Mouse (Mus musculus) gastrocnemius, postnatal 4 days (tissue): ENCODE data around the gene Gm15517. TPM values are rescaled to one million over a fixed set of nuclear protein-coding genes. Genes with fewer than 3 reads are reported as not detected.
"Not testable (repeated sequence)": the region's sequence is repeated elsewhere in the genome, so short reads cannot be mapped to it uniquely, and the experiment has no call there.

Experiments used
- DNase-seq, 2 experiments: peaks; one replicate each; pipeline ENCODE4 v3.0.0; 2021 to 2022; ENCODE audit warnings: low spot score in 2 of 2, mixed read lengths in 2 of 2
- long read RNA-seq, 2 experiments: library from polyadenylated mRNA; stranded (forward); transcript quantifications; one replicate each; pipeline ENCODE4 v2.0.0; 2021
- total RNA-seq, 2 experiments: library from RNA; stranded (reverse); gene quantifications; 2 replicates each; pipeline ENCODE4 v1.2.3; 2021

The Gm15517 gene
- not detected for total RNA-seq
- long read RNA-seq, experiment 1 = 0 reads
- long read RNA-seq, experiment 2 = 0 reads

- no peak for DNase-seq
These were observed at the start of gene Gm15517 for GRCm38 (mm10) chr7:44261147-44261546. Gene Gm15517, plus strand, starts transcription at chr7:44261447.

- DNase-seq = no peak
These were observed 45.6 kb upstream of the Gm15517 start, which contains the start of gene Klk1b5 for GRCm38 (mm10) chr7:44215645-44216044. Gene Klk1b5, plus strand, starts transcription at chr7:44215945.

GRCm38 (mm10) chr7:44221601-44222000, 39.6 kb upstream of the Gm15517 start:
- not testable (repeated sequence) for DNase-seq

GRCm38 (mm10) chr7:44222335-44222734, 38.9 kb upstream of the Gm15517 start:
- not testable (repeated sequence) for DNase-seq

- DNase-seq = no peak
These were observed 36.2 kb upstream of the Gm15517 start, which contains the start of gene Klk1 for GRCm38 (mm10) chr7:44225076-44225475. Gene Klk1, plus strand, starts transcription at chr7:44225360.

- no peak for DNase-seq
These were observed 25.3 kb upstream of the Gm15517 start, which contains the start of gene Gm36864 for GRCm38 (mm10) chr7:44235909-44236308. Gene Gm36864, plus strand, starts transcription at chr7:44236177.

GRCm38 (mm10) chr7:44239913-44240312, 21.3 kb upstream of the Gm15517 start:
- no peak for DNase-seq

GRCm38 (mm10) chr7:44240712-44241111, 20.5 kb upstream of the Gm15517 start:
- no peak for DNase-seq

GRCm38 (mm10) chr7:44241163-44241562, 20.1 kb upstream of the Gm15517 start:
- DNase-seq = no peak

GRCm38 (mm10) chr7:44244080-44244479, 17.2 kb upstream of the Gm15517 start:
- DNase-seq = no peak

GRCm38 (mm10) chr7:44246055-44246983, 14.9 kb upstream of the Gm15517 start, which contains the start of the genes 1700028J19Rik and 2410002F23Rik:
Gene 1700028J19Rik, minus strand, starts transcription at chr7:44246695.
Gene 2410002F23Rik, plus strand, starts transcription at chr7:44246722.
- DNase-seq = peak; percentile 86 to 92

- no peak for DNase-seq
These were observed 14.2 kb upstream of the Gm15517 start for GRCm38 (mm10) chr7:44246984-44247470.

- no peak for DNase-seq
These were observed 13.3 kb upstream of the Gm15517 start for GRCm38 (mm10) chr7:44247971-44248370.

- no peak for DNase-seq
These were observed 12.0 kb upstream of the Gm15517 start for GRCm38 (mm10) chr7:44249248-44249647.

- DNase-seq = not testable (repeated sequence)
These were observed 10.4 kb upstream of the Gm15517 start for GRCm38 (mm10) chr7:44250732-44251275.

GRCm38 (mm10) chr7:44253023-44253616, 8.1 kb upstream of the Gm15517 start:
- DNase-seq = no peak

GRCm38 (mm10) chr7:44254930-44255329, 6.3 kb upstream of the Gm15517 start:
- DNase-seq = no peak

- DNase-seq = no peak
These were observed 4.0 kb upstream of the Gm15517 start, which contains the start of gene Acp4 for GRCm38 (mm10) chr7:44257278-44257677. Gene Acp4, minus strand, starts transcription at chr7:44257378.

GRCm38 (mm10) chr7:44260410-44260809, 837 bp upstream of the Gm15517 start:
- no peak for DNase-seq

- peak; percentile 78 to 88 for DNase-seq
These were observed 1.8 kb downstream of the Gm15517 start for GRCm38 (mm10) chr7:44262791-44263643.
